Mouse (Mus musculus) splenic B cell, adult 2 months (primary cell): ENCODE measurements around the gene Insm2.
"Not testable (repeated sequence)": the region's sequence is repeated elsewhere in the genome, so short reads cannot be mapped to it uniquely, and the experiment has no call there.

Experiments
- DNase-seq: peaks from one replicate; pipeline ENCODE4 v3.0.0-alpha.2; 2011; ENCODE audit warnings: low read depth, low spot score
- H3K27me3 ChIP-seq: 2 replicates; pipeline ENCODE4 v1.6.1; 2012; ENCODE audit warnings: mild to moderate bottlenecking, low read length, moderate library complexity, mixed read lengths; ENCODE audit not compliant: control insufficient read depth, poor library complexity, insufficient read depth, severe bottlenecking
- H3K36me3 ChIP-seq: 2 replicates; pipeline ENCODE4 v1.6.1; 2012; ENCODE audit warnings: mild to moderate bottlenecking, low read length, moderate library complexity, mixed read lengths; ENCODE audit not compliant: control insufficient read depth, poor library complexity, insufficient read depth, severe bottlenecking

Insm2 gene

GRCm38 (mm10) chr12:55598887-55599561, at the start of gene Insm2:
TSS of gene Insm2 (plus strand) at chr12:55599427.
- no peak for DNase-seq
- H3K27me3 ChIP-seq: no peaks in the 10 kb centered on the region; the same call in 1 of the 2 replicates

DNA sequence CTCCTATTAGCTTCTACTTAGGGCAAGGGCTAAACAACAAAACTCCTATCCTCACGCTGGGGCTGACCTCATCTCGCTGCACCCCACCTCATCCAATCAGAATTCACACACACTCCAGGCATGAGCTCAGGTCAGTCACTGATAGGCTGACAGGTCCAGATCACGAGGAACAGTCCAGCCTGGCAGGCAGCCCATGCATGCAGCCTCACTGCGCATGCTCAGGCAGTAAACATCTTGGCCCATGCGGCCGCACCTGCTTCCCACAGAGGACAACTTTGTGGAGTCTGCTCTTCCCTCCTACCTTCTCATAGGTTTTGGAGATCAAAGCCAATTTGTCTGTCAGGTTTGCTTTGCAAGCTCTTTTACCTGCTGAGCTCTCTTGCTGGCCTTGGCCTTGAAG, 44.3 kb upstream of the Insm2 start:
- not testable (repeated sequence) for H3K36me3 ChIP-seq, DNase-seq, H3K27me3 ChIP-seq

More at GRCm38 (mm10) chr12:55598887-55599561, at the start of gene Insm2:
- no peaks in the 10 kb centered on the region for H3K36me3 ChIP-seq

- no peaks in the 10 kb centered on the region for H3K27me3 ChIP-seq
- no peaks in the 10 kb centered on the region for H3K36me3 ChIP-seq
- no peak for DNase-seq
Observed at GRCm38 (mm10) chr12:55557866-55558265, 41.4 kb upstream of the Insm2 start.

DNA sequence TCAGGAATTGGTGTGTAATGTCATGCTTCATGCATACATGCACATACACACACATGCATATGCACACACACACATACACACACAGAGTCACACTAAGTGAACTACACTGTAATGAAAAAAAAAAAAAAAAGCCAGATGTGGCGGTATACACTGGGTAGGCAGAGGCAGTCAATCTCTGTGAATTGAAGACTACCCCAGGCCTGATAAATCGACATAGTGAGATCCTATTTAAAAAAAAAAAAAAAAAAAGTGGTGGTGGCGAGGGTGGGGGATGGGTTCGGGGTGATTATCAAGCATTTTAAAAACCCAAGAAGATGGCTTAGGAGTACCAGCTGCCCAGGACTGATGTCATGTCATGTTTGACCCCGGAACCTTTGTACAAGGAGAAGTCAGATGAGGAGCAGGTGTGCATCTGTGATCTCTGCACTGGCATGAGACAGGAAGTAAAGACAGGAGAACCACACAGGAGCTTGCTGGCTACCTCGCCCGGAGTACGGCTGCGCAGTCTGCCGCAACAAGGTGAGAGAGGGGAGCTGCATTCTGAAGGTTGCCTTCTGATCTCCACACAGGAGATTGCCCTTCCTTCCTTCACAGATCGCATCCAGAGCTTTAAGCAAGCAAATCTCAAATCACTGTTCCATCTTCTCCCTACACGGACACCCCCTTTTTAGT, 39.9 kb upstream of the Insm2 start:
- DNase-seq: no peak
- H3K36me3 ChIP-seq: no peaks in the 10 kb centered on the region
- H3K27me3 ChIP-seq: no peaks in the 10 kb centered on the region

- Histone ChIP-seq H3K36me3 (no peaks in the 10 kb centered on the region), H3K27me3 (no peaks in the 10 kb centered on the region)
- peak; percentile 8 for DNase-seq
Observed at GRCm38 (mm10) chr12:55560025-55560690, 39.1 kb upstream of the Insm2 start.

DNA sequence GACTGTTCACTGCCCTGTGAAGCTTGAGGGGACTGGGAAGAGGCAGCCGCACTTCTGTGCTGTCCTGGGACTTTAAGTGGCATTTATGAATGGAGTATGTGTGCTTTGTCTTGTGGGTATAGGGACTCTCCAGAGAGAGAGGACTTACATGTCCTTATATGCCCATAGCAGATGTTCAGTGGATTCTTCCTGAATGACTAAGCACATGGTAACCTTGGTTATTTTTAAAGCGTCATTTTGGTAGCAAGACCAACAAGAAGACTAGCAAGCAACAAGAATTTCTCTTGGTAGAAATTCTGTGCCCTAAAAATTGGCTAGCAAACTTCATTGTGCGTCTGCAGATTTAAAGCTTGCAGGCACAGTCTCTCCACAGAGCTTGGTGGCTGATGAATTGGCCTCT, 35.5 kb upstream of the Insm2 start:
- no peaks in the 10 kb centered on the region for H3K36me3 ChIP-seq
- DNase-seq: no peak

DNA sequence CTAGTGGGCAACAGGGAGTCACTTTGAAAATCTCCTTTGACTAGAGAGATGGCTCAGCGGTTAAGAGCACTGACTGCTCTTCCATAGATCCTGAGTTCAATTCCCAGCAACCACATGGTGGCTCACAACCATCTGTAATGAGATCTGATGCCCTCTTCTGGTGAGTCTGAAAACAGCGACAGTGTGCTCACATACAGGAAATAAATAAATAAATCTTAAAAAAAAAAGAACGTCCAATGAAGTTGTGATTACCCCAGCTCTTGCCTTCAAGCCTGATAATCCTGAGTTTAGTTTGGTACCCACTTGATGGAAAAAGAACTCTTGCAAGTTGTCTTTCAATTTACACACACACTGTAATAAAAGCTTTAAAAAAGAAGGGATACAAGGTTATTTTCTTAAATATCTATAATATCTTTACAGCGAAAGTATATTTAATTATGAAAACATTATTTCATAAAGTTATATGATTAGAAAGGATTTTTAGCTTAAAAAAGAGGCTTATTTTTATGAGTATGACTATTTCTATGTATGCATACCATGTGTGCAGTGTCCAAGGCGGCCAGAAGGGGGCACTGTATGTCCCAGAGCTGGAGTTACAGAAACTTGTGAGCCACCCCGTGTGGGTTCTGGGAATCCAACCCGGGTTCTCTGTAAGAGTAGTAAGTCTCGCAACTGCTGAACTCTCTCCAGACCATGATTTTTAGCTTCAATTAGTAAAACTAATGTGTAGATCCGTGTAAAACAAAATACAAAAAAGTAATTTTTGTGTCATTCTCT, 34.9 kb upstream of the Insm2 start:
- Histone ChIP-seq H3K27me3 (no peaks in the 10 kb centered on the region), H3K36me3 (no peaks in the 10 kb centered on the region)
- no peak for DNase-seq

More for the DNA sequence above, 35.5 kb upstream of the Insm2 start:
- H3K27me3 ChIP-seq: no peaks in the 10 kb centered on the region

- Histone ChIP-seq H3K36me3 (no peaks in the 10 kb centered on the region), H3K27me3 (no peaks in the 10 kb centered on the region)
- DNase-seq: no peak
Observed at GRCm38 (mm10) chr12:55565206-55565605, 34.0 kb upstream of the Insm2 start, which contains the start of gene Aldoart2. TSS of gene Aldoart2 (plus strand) at chr12:55565239.

GRCm38 (mm10) chr12:55565867-55566266, 33.4 kb upstream of the Insm2 start:
- no peaks in the 10 kb centered on the region for H3K36me3 ChIP-seq
- H3K27me3 ChIP-seq: no peaks in the 10 kb centered on the region
- DNase-seq: no peak

DNA sequence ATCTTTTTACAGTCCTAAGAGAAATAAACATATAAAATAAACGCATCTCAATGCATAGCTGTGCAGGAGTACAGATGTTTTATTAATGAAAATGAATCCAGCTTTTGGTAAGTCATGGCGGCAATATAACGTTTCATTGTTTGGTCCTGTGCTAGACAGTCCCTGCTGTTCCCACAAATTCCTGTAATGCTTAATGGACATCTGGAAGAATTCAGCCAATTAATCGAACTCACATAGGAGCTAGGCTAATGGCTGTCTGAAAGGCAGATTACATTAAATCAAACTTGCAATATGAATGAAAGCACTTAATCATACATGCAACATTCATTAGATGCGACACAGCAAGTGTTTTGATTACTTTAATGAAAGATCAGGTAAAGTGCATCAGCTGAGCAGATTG, 32.4 kb upstream of the Insm2 start:
- H3K27me3 ChIP-seq: no peaks in the 10 kb centered on the region
- DNase-seq: no peak
- H3K36me3 ChIP-seq: no peaks in the 10 kb centered on the region

DNA sequence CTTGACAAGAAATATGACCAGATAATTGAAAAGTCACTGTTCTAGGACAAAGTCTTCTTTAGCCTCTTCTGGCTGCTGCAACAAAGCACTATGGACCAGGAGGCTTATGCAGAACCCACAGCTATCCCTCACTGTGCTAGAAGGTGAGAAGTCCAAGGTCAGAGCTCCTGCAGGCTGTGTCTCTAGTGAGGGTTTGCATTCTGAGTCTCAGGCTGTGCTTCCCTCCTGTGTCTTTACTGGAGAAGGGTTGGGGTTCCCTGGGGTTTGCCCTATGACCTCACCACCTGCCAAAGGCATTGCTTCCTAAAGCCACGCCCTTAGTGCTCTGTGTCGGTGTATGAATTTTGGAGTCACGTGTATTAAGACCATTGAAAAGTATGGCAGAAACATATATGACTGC, 30.8 kb upstream of the Insm2 start:
- no peak for DNase-seq
- Histone ChIP-seq H3K27me3 (no peaks in the 10 kb centered on the region), H3K36me3 (no peaks in the 10 kb centered on the region)

DNA sequence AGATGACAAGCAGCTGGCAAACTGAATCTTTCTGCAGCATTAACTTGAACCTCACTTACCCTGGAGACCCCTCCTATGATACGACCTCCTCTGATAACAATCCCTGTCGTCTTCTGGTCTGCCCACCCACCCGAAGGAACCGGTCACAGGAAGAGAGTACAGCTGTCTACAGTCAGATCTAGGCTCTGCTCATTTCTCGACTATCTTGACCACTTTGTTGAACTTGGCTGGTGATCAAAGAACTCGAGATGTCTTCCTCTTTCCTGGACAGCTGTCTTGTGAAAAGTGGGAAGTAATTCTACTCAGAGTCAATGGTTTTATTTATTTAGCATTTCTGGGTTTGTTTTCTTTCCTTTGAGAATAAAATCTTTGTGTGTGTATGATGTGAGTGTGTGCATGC, 29.6 kb upstream of the Insm2 start:
- H3K27me3 ChIP-seq: no peaks in the 10 kb centered on the region
- no peaks in the 10 kb centered on the region for H3K36me3 ChIP-seq
- DNase-seq: no peak

DNA sequence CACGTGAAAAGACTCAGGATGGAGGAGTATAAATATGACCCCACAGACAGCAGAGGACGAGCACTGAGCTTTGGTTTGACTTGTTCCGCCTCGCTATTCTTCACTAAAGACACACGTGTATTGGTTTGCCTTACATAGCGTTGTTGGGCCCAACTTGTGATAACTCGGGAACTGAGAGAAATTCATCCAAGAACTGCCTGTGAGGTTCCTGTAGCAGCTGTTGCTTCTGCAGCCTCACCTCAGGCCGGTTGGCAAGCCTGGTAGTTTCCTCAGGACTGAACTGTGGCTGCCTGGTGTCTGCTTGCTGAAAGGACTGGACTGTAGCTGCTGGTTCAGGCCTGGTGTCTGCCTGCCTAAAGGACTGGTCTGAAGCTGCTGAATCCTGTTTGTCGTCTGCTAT, 28.6 kb upstream of the Insm2 start:
- Histone ChIP-seq H3K27me3 (no peaks in the 10 kb centered on the region), H3K36me3 (no peaks in the 10 kb centered on the region)
- no peak for DNase-seq

DNA sequence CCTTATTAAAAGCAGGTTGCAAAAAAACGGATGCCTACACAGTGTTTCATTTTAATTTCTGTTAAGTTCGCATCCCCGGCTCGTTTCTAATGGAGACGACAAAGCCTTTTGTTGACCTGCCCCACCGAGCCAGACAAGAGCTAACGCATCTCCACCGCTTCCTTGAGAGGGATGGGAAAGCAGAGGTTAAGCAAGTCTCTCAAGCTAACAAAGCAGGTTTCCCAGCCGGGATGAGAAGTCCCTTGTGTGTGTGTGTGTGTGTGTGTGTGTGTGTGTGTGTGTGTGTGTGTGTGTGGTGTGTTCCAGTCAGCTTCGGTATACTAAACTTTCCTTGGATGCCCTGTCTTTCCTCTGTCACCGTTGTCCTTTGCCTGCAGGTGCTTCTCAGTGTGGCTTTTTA, 28.0 kb upstream of the Insm2 start:
- Histone ChIP-seq H3K36me3 (no peaks in the 10 kb centered on the region), H3K27me3 (no peaks in the 10 kb centered on the region)
- no peak for DNase-seq

DNA sequence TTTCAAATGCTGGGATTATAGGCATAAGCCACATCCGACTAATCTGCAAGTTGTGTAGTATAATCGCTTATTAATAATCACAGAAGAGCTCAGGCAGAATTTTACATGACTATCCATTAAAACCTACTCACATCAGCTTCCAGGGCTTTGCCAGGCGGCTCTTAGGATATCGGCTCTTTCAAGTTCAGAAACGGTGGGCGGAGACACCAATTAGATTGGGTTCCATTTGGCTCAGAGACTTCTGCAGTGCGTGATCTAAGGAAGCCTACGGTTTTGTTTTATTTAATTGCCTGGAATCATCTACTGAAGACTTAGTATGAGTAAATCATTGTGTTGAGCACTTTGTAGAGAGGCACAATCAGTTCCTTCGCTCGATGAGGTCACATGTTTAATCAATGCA, 27.6 kb upstream of the Insm2 start:
- DNase-seq: no peak
- no peaks in the 10 kb centered on the region for H3K27me3 ChIP-seq
- no peaks in the 10 kb centered on the region for H3K36me3 ChIP-seq
